Mouse (Mus musculus) testis, adult 2 months (tissue): Measurements from ENCODE around the gene Cog5.

Experiments used
- CTCF ChIP-seq: fragments of 200-500 bp; IDR thresholded peaks from 2 replicates; pipeline ENCODE4 v1.5.1; 2012; ENCODE audit warnings: low read depth, mild to moderate bottlenecking, inconsistent platforms, low read length, moderate library complexity; ENCODE audit not compliant: control insufficient read depth, insufficient read depth, insufficient replicate concordance
- POLR2A ChIP-seq: fragments of 200-500 bp; IDR thresholded peaks from 2 replicates; pipeline ENCODE4 v1.6.1; 2012; ENCODE audit warnings: low read depth, mild to moderate bottlenecking, inconsistent platforms, low read length, moderate library complexity; ENCODE audit not compliant: control insufficient read depth

DNA sequence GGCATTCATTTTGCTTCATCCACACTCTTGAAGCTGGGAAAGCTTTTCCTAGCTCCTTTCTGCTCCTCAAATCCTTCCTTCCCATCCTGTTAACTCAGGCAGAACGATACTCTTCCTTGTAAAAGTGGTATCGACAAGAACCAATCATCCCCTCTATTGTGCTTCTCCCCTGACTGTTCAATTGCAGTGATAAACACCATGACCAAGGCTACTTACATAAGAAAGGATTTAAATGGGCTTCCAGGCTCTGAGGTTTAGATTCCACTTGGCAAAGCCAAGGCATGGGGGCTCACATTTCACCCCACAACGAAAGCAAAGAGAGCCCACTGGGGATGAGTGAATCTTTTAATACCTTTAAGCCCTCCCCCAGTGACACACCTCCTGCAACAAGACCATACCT lies 46.5 kb upstream of the Cog5 start:
- TF ChIP-seq POLR2A, result no peak
- TF ChIP-seq CTCF, result no peak
